Mouse (Mus musculus) CD4-positive helper T cell, adult 2 months (primary cell): ENCODE data around the gene Vmn1r214.

ENCODE experiments used
- DNase-seq: peaks from one replicate; pipeline ENCODE4 v3.0.0-alpha.2; 2012; ENCODE audit warnings: low read depth, missing footprints, low spot score

Gene Vmn1r214

GRCm38 (mm10) chr13:23030118-23030517 is at the start of gene Vmn1r214:
TSS of gene Vmn1r214 (plus strand) at chr13:23030418.
- DNase-seq, result no peak

GRCm38 (mm10) chr13:22990214-22990891 is 39.9 kb upstream of the Vmn1r214 start:
- DNase-seq, result no peak

DNA sequence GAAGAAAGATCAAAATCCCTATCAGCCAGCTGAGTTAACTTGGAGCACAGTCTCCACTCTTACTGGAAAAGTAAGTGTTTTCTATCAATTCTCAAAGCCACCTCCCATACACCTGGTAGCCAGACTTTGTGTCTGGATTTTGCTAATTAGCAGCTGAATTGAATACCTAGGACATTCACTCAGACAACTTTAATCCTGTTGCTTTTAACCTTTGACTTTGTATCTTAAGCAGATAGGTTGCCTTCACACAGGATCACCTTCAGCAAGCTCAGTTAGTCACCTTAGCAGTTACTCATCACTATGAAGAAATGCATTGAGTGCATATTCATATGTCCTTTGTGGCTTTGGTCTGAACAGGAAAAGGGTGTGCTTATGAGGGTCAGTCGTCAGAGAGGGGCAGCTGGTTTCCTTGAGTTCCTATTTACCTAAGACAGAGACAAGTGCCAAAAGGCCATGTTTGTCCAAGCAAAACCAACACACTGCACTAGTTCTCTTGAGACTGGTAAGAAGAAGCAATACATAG is 38.0 kb upstream of the Vmn1r214 start:
- no peak for DNase-seq

DNA sequence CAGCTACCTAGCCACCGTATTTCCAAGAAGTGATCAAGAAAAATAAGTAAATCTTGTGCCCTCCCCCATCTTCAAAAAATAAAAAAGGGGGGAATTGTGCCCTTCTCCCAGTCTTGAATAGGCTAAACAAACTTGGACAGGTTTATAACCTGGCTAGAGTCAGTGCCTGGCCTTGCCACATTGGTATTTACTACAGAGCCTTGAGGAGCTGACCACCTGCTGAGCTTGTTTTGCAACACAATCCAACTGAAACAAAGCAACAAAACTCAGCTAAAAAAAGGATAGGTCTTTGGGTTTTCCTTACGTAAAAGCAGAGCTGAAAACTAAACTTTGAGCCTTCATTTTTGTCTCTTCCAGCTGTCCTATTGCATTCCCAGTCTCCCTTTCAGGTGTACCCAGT is 37.5 kb upstream of the Vmn1r214 start:
- DNase-seq, result no peak

DNA sequence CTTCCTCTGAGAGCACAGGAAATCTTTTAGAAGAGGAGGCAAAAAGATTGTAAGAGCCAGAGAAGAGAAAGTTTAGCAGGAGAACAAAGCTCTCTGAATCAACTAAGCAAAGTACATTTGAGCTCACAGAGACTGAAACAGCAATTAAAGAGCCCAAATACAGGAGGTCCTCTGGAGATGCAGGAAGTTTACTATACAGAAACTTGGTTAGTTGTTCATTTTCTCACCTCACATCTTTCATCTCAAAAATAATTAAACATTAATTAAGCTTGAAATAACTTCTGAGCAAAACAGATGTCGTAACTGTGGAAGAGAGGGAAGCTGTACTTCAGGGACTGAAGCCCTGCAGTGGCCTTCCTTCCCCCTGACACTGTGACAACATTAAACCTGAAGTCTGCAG is 22.9 kb upstream of the Vmn1r214 start, which contains the start of gene Vmn1r213:
Gene Vmn1r213, plus strand, starts transcription at position 301 of the 400 bp plus-strand sequence.
- no peak for DNase-seq

GRCm38 (mm10) chr13:23018158-23018557 is 12.1 kb upstream of the Vmn1r214 start:
- DNase-seq, result no peak

DNA sequence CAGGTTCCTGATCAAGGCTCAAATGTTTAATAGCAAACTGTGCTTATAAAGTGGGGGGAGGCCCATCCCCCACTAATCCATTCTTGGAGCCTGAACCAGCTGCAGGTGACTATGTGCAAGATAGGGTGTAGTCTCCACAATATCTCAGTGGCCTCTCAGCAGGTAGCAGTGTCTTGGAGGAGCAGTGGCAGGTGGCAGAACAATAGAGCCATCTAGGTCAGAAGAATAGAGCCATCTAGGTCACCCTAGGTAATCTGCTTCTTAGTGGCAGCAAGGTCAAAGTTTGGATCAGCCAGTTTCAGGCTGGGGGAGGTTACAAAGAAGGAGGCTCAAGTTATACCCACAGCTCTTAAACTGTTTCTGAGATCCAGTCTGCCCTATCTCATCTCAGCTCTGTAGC is 5.4 kb upstream of the Vmn1r214 start:
- no peak for DNase-seq

DNA sequence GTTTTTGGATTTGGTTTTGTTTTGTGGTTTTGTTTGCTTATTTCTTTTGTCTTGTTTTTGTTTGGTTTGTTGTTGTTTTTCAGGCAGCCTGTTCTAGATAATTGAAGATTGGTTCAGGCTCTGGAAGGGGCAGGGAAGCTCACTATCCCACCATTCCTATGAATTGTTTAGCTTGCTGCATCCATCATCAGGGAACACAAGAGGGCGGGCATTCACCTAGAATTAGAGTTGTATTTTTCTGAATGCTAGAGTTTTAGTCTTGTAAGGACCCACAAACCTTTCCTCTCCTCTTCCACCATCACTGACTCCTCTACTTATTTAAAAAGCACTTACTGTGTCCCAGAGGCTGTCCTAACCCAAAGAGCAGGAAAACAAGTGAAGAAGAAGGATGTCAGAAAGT is 27.6 kb downstream of the Vmn1r214 start:
- no peak for DNase-seq

- no peak for DNase-seq
Observed at GRCm38 (mm10) chr13:23067725-23068124, 37.5 kb downstream of the Vmn1r214 start, which contains the start of gene Vmn1r215. TSS of gene Vmn1r215 (plus strand) at chr13:23068025.

GRCm38 (mm10) chr13:23069312-23069711 is 39.1 kb downstream of the Vmn1r214 start:
- DNase-seq, result no peak
